Mouse (Mus musculus) activated CD4-positive, CD25-positive, alpha-beta regulatory T cell, adult 4 months (primary cell): Measurements from ENCODE around the gene Scarb1. TPM values are rescaled to one million over a fixed set of nuclear protein-coding genes. Genes with fewer than 3 reads are reported as not detected.

ENCODE experiments used
- ATAC-seq: one replicate; pipeline ENCODE4 v1.8.0; 2017
- polyA plus RNA-seq, 2 experiments: library from polyadenylated mRNA; unstranded; fragments of 100-300 nt; shearing (Covaris generic); gene quantifications; one replicate each; pipeline ENCODE4 v1.2.1; 2017

Scarb1 gene
- polyA plus RNA-seq, 2 experiments from 2014 or later, result 8.8 to 9.4 TPM

DNA sequence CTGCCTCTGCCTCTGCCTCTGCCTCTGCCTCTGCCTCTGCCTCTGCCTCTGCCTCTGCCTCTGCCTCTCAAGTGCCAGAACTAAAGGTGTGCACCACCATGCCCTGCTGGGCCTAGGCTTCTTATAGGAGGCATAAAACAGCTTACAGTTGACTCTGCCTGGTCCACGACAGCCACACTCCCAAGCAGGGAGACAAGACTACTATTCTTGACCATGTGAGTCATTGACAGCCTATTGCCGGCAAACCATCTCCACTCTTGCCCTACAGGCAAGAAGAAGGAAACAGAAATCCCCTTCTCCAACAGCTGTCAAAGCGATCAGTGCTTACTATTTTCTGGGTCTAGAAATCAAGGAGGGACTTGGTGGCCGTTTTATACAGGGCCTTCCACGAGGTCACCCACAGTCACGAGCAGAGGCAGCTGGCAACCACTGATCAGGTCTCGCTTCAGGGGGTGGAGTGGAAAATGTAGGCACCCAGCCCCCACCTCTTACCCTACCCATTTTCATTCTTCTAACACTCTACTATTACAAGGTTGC is 108.4 kb downstream of the Scarb1 start:
- ATAC-seq, result no peak

DNA sequence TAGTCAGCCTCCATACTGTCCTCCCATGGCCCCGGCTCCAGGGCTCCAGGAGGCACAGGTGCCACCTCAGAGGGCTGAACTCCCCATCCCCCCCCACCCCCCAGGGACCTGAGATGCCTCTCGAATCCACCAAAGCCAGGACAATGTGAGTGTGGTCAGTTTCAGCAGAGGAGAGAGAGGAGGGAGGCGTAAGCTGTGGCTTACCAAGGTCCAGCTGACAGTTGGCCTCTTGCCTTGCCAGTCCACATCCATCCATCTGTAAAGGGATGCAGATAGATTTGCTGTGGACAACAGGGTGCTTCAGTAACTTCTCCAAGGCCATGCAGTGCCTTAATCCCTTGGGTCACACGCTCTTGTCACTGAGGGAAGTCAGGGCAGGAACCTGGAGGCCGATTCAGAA is 110.4 kb downstream of the Scarb1 start:
- no peak for ATAC-seq

DNA sequence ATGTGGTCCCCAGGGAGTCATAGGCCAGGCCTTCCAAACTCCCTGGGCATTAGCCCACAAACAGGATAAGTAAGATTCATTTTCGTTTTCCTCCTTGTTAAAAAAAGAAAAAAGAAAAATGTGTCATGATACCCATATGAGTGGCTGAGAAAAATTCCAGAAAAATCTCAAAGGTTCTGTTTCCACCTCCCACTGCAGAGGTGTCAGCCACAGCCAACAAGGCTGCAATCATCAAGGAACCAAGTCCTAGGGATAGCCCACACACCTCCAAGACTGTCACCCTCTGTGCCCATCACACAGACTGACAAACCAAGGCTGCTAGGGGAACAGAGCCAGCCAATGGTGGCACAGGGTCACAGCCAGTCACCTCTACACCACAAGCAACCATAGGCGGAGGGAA is 111.8 kb downstream of the Scarb1 start:
- ATAC-seq, result no peak

DNA sequence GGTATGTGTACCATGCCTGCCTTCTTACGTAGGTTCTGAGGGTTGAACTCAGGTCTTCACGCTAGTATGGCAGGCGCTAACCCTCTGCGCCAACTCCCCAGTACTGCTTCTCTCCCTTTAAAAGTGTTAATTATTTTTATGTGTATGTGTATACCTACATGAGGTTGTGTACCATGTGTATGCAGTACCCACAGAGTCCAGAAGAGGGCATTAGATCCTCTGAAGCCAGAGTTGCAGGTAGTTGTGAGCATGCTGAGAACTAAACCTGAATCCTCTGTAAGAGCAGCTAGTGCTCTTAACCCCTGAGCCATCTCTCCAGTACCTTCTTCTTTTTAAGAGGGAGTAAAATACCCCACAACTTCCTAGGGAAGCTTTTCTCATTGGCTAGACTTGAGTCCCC is 113.2 kb downstream of the Scarb1 start:
- ATAC-seq, result no peak

Other genes with a start within 250 kb of the Scarb1 start
- 1 to 10 TPM; 2.9 to 8.0 TPM for gene Ncor2, start 161.9 kb downstream of the Scarb1 start, polyA plus RNA-seq
- gene Gm10382, start 48.2 kb upstream of the Scarb1 start, polyA plus RNA-seq, result 1 to 10 TPM in 1 of 2 experiments, under 1 TPM in 1; 0.68 to 1.1 TPM
- gene Ubc, start 49.1 kb upstream of the Scarb1 start, polyA plus RNA-seq, result 1,000 to 10,000 TPM in 1 of 2 experiments, 100 to 1,000 TPM in 1; 706 to 1,210 TPM
- gene Dhx37, start 93.0 kb upstream of the Scarb1 start, polyA plus RNA-seq, result 10 to 100 TPM in 1 of 2 experiments, 1 to 10 TPM in 1; 6.1 to 13.8 TPM
- 10 to 100 TPM; 13.7 to 14.3 TPM for gene Bri3bp, start 100.5 kb upstream of the Scarb1 start, polyA plus RNA-seq
- gene Aacs, start 134.7 kb upstream of the Scarb1 start, polyA plus RNA-seq, result 10 to 100 TPM; 18.0 to 36.4 TPM
- gene Tmem132b, start 190.7 kb upstream of the Scarb1 start, polyA plus RNA-seq, result not detected